Mouse (Mus musculus): ENCODE measurements around the gene Nrde2. TPM values are rescaled to one million over a fixed set of nuclear protein-coding genes. Genes with fewer than 3 reads are reported as not detected.
"Not testable (repeated sequence)": the region's sequence is repeated elsewhere in the genome, so short reads cannot be mapped to it uniquely, and the experiment has no call there.

Gene Nrde2
- polyA plus RNA-seq, 1 experiment from 2014 or later: 14.1 TPM

- Histone ChIP-seq H3K4me3 (replicated peaks) (no peak overlapping the region), H3K4me2 (replicated peaks) (no peak overlapping the region), H3K9me3 (replicated peaks) (no peaks in the 10 kb centered on the region), H3K27ac (replicated peaks) (no peak overlapping the region), H3K36me3 (no peaks in the 10 kb centered on the region), H3K4me1 (peaks cover 7% of the 10 kb centered on the region), H3K9ac (no peak overlapping the region), H3K27me3 (no peaks in the 10 kb centered on the region)
- WGBS: 37% methylated on average over 7 of the region's 7 CpGs
- no peak for ATAC-seq (ENCODE audit: insufficient number of reproducible peaks, low FRiP score, low TSS enrichment, low read depth)
Observed at GRCm38 (mm10) chr12:100196786-100197185, 37.3 kb upstream of the Nrde2 start.

- Histone ChIP-seq H3K9me3 (replicated peaks) (no peaks in the 10 kb centered on the region), H3K4me3 (replicated peaks) (no peak overlapping the region), H3K36me3 (no peaks in the 10 kb centered on the region), H3K27me3 (no peaks in the 10 kb centered on the region), H3K4me1 (no peaks in the 10 kb centered on the region), H3K4me2 (replicated peaks) (no peak overlapping the region), H3K9ac (no peak overlapping the region), H3K27ac (replicated peaks) (no peak overlapping the region)
- 95% methylated on average over 1 of the region's 1 CpGs for WGBS
- no peak for ATAC-seq (ENCODE audit: insufficient number of reproducible peaks, low FRiP score, low TSS enrichment, low read depth)
Observed at GRCm38 (mm10) chr12:100194181-100194580, 34.7 kb upstream of the Nrde2 start.

GRCm38 (mm10) chr12:100190802-100191201 is 31.3 kb upstream of the Nrde2 start:
- H3K36me3 ChIP-seq: no peaks in the 10 kb centered on the region
- H3K4me3 ChIP-seq (replicated peaks): no peak overlapping the region
- H3K9me3 ChIP-seq (replicated peaks): no peaks in the 10 kb centered on the region
- H3K27me3 ChIP-seq: no peaks in the 10 kb centered on the region
- ATAC-seq (ENCODE audit: insufficient number of reproducible peaks, low FRiP score, low TSS enrichment, low read depth): no peak
- WGBS: 84% methylated on average over 6 of the region's 6 CpGs
- no peak overlapping the region for H3K4me2 ChIP-seq (replicated peaks)
- peaks cover 7% of the 10 kb centered on the region for H3K4me1 ChIP-seq
- H3K9ac ChIP-seq: no peak overlapping the region
- no peak overlapping the region for H3K27ac ChIP-seq (replicated peaks)

GRCm38 (mm10) chr12:100187756-100188430 is 28.4 kb upstream of the Nrde2 start:
- Histone ChIP-seq H3K36me3 (no peaks in the 10 kb centered on the region), H3K4me3 (replicated peaks) (peak overlapping the region; percentile 68), H3K4me1 (peaks cover 7% of the 10 kb centered on the region), H3K4me2 (replicated peaks) (peak overlapping the region; percentile 86), H3K9me3 (replicated peaks) (no peaks in the 10 kb centered on the region), H3K27me3 (no peaks in the 10 kb centered on the region), H3K27ac (replicated peaks) (peak overlapping the region; percentile 100), H3K9ac (peak overlapping the region; percentile 64)
- no peak for ATAC-seq (ENCODE audit: insufficient number of reproducible peaks, low FRiP score, low TSS enrichment, low read depth)
- under 1% methylated on average over 29 of the region's 29 CpGs for WGBS

- H3K36me3 ChIP-seq: no peaks in the 10 kb centered on the region
- peak overlapping the region; percentile 100 for H3K27ac ChIP-seq (replicated peaks)
- H3K9ac ChIP-seq: peak overlapping the region; percentile 71
- H3K27me3 ChIP-seq: no peaks in the 10 kb centered on the region
- peak overlapping the region; percentile 86 for H3K4me2 ChIP-seq (replicated peaks)
- H3K4me3 ChIP-seq (replicated peaks): peak overlapping the region; percentile 68
- no peaks in the 10 kb centered on the region for H3K9me3 ChIP-seq (replicated peaks)
- peak; percentile 100 for ATAC-seq (ENCODE audit: insufficient number of reproducible peaks, low FRiP score, low TSS enrichment, low read depth)
- H3K4me1 ChIP-seq: peaks cover 7% of the 10 kb centered on the region
- WGBS: under 1% methylated on average over 52 of the region's 52 CpGs
Observed at GRCm38 (mm10) chr12:100187013-100187755, 27.7 kb upstream of the Nrde2 start.

- Histone ChIP-seq H3K27ac (replicated peaks) (peak overlapping the region; percentile 100), H3K27me3 (no peaks in the 10 kb centered on the region), H3K9ac (peak overlapping the region; percentile 71; the same call in 1 of the 2 replicates), H3K4me3 (replicated peaks) (peak overlapping the region; percentile 68), H3K4me2 (replicated peaks) (peak overlapping the region; percentile 86), H3K9me3 (replicated peaks) (no peaks in the 10 kb centered on the region), H3K36me3 (no peaks in the 10 kb centered on the region), H3K4me1 (peaks cover 7% of the 10 kb centered on the region)
- 15% methylated on average over 6 of the region's 6 CpGs for WGBS
- no peak for ATAC-seq (ENCODE audit: insufficient number of reproducible peaks, low FRiP score, low TSS enrichment, low read depth)
Observed at GRCm38 (mm10) chr12:100186376-100186775, 26.9 kb upstream of the Nrde2 start.

GRCm38 (mm10) chr12:100185897-100186296 is 26.4 kb upstream of the Nrde2 start:
- H3K4me3 ChIP-seq (replicated peaks): no peak overlapping the region
- no peaks in the 10 kb centered on the region for H3K27me3 ChIP-seq
- no peaks in the 10 kb centered on the region for H3K36me3 ChIP-seq
- WGBS: 69% methylated on average over 7 of the region's 7 CpGs
- H3K4me1 ChIP-seq: peaks cover 7% of the 10 kb centered on the region
- ATAC-seq (ENCODE audit: insufficient number of reproducible peaks, low FRiP score, low TSS enrichment, low read depth): no peak
- H3K4me2 ChIP-seq (replicated peaks): peak overlapping the region; percentile 86; the same call in 1 of the 2 replicates
- H3K9ac ChIP-seq: no peak overlapping the region
- no peaks in the 10 kb centered on the region for H3K9me3 ChIP-seq (replicated peaks)
- 0 out of 2 replicates have a peak overlapping the region, but pooled peaks have one; percentile 39 for H3K27ac ChIP-seq (replicated peaks)

- H3K4me1 ChIP-seq; ATAC-seq (ENCODE audit: insufficient number of reproducible peaks, low FRiP score, low TSS enrichment, low read depth); H3K9me3 ChIP-seq (replicated peaks); H3K4me2 ChIP-seq (replicated peaks); H3K27me3 ChIP-seq; H3K4me3 ChIP-seq (replicated peaks); H3K27ac ChIP-seq (replicated peaks); H3K36me3 ChIP-seq; H3K9ac ChIP-seq: not testable (repeated sequence)
- 91% methylated on average over 2 of the region's 2 CpGs for WGBS
Observed at GRCm38 (mm10) chr12:100184976-100185375, 25.5 kb upstream of the Nrde2 start.

- Histone ChIP-seq H3K36me3 (no peaks in the 10 kb centered on the region), H3K4me3 (replicated peaks) (no peak overlapping the region), H3K9me3 (replicated peaks) (no peaks in the 10 kb centered on the region), H3K27ac (replicated peaks) (no peak overlapping the region), H3K4me1 (peaks cover 7% of the 10 kb centered on the region), H3K4me2 (replicated peaks) (no peak overlapping the region), H3K27me3 (no peaks in the 10 kb centered on the region), H3K9ac (no peak overlapping the region)
- 74% methylated on average over 5 of the region's 5 CpGs for WGBS
- no peak for ATAC-seq (ENCODE audit: insufficient number of reproducible peaks, low FRiP score, low TSS enrichment, low read depth)
Observed at GRCm38 (mm10) chr12:100183970-100184369, 24.5 kb upstream of the Nrde2 start.

- Histone ChIP-seq H3K36me3 (no peaks in the 10 kb centered on the region), H3K4me3 (replicated peaks) (no peak overlapping the region), H3K4me2 (replicated peaks) (no peak overlapping the region), H3K4me1 (peaks cover 4% of the 10 kb centered on the region), H3K27ac (replicated peaks) (no peak overlapping the region), H3K9ac (no peak overlapping the region), H3K9me3 (replicated peaks) (no peaks in the 10 kb centered on the region), H3K27me3 (no peaks in the 10 kb centered on the region)
- 86% methylated on average over 2 of the region's 2 CpGs for WGBS
- no peak for ATAC-seq (ENCODE audit: insufficient number of reproducible peaks, low FRiP score, low TSS enrichment, low read depth)
Observed at GRCm38 (mm10) chr12:100182676-100183075, 23.2 kb upstream of the Nrde2 start.

- Histone ChIP-seq H3K4me1 (no peaks in the 10 kb centered on the region; the same call in 1 of the 2 replicates), H3K9ac (no peak overlapping the region), H3K4me3 (replicated peaks) (no peak overlapping the region), H3K27ac (replicated peaks) (no peak overlapping the region), H3K9me3 (replicated peaks) (no peaks in the 10 kb centered on the region), H3K36me3 (no peaks in the 10 kb centered on the region), H3K27me3 (no peaks in the 10 kb centered on the region), H3K4me2 (replicated peaks) (no peak overlapping the region)
- ATAC-seq (ENCODE audit: insufficient number of reproducible peaks, low FRiP score, low TSS enrichment, low read depth): no peak
- 83% methylated on average over 13 of the region's 13 CpGs for WGBS
Observed at GRCm38 (mm10) chr12:100180802-100181201, 21.3 kb upstream of the Nrde2 start.

Measured in embryonic facial prominence, embryonic 15.5 days (tissue).